Comparison of ENCODE assay signal across 27 mouse cellular contexts in genomic region chr5:84440232-84440631, GRCm38 (mm10). TPM values are rescaled to one million over a fixed set of nuclear protein-coding genes. Genes with fewer than 3 reads are reported as not detected.
DNase-seq lines count a peak whose midpoint lies in the region; ATAC-seq lines count a peak whose summit lies in the region.
"Had no signal": no experiment of that assay in that cellular context is flagged by ENCODE, and none has a peak within 500 bp of the region (broad histone marks: within the 10 kb centered on the region; RNA-seq: fewer than 3 reads in every experiment).

No protein-coding gene starts in this region.

- no peaks in the 10 kb centered on the region for H3K9me3 ChIP-seq in forebrain, embryonic 15.5 days
- H3K9me3 ChIP-seq in forebrain, embryonic 13.5 days (replicated peaks) = no peaks in the 10 kb centered on the region
- no peaks in the 10 kb centered on the region for H3K9me3 ChIP-seq in midbrain, embryonic 10.5 days (replicated peaks)
- H3K9me3 ChIP-seq: hindbrain, embryonic 10.5 days; intestine, embryonic 15.5 days; limb, embryonic 13.5 days; liver, embryonic 12.5 days had no signal

- H3K9ac ChIP-seq in forebrain, embryonic 15.5 days (replicated peaks) = no peak overlapping the region
- no peak overlapping the region for H3K9ac ChIP-seq in forebrain, embryonic 13.5 days
- H3K9ac ChIP-seq: intestine, embryonic 15.5 days; limb, embryonic 13.5 days; liver, embryonic 12.5 days had no signal

- H3K4me1 ChIP-seq in forebrain, embryonic 15.5 days = no peaks in the 10 kb centered on the region
- no peaks in the 10 kb centered on the region for H3K4me1 ChIP-seq in forebrain, embryonic 13.5 days
- no peaks in the 10 kb centered on the region for H3K4me1 ChIP-seq in midbrain, embryonic 10.5 days
- H3K4me1 ChIP-seq: hindbrain, embryonic 10.5 days; intestine, embryonic 15.5 days; limb, embryonic 13.5 days; liver, embryonic 12.5 days had no signal

- H3K27me3 ChIP-seq in forebrain, embryonic 15.5 days = no peaks in the 10 kb centered on the region
- no peaks in the 10 kb centered on the region for H3K27me3 ChIP-seq in forebrain, embryonic 13.5 days
- no peaks in the 10 kb centered on the region for H3K27me3 ChIP-seq in midbrain, embryonic 10.5 days (ENCODE audit: low read depth, poor library complexity, severe bottlenecking)
- H3K27me3 ChIP-seq: intestine, embryonic 15.5 days; limb, embryonic 13.5 days; liver, embryonic 12.5 days had no signal

- no peak overlapping the region for H3K4me2 ChIP-seq in forebrain, embryonic 15.5 days (replicated peaks)
- H3K4me2 ChIP-seq in forebrain, embryonic 13.5 days = no peak overlapping the region
- H3K4me2 ChIP-seq: heart, embryonic 11.5 days; intestine, embryonic 15.5 days; limb, embryonic 13.5 days; liver, embryonic 12.5 days; midbrain, embryonic 11.5 days had no signal

- DNase-seq in layer of hippocampus, adult 18-20 months (ENCODE audit: low spot score in 2 of 2) = peak; percentile 25 to 74
- DNase-seq in layer of hippocampus, adult 9-10 months (ENCODE audit: low spot score) = no peak
- DNase-seq in right cerebral cortex, adult 18-20 months = peak; percentile 25
- DNase-seq in right cerebral cortex, postnatal 25 days = no peak
- DNase-seq in layer of hippocampus, postnatal 36 days = peak; percentile 12 to 30
- DNase-seq in midbrain, embryonic 10.5 days (ENCODE audit: low spot score) = no peak
- DNase-seq: adrenal gland, adult 2 months; B cell, adult 2 months; cerebellum, adult 9-10 months; gastrocnemius, postnatal 10 days; heart, adult 11 months; kidney, adult 8-10 months; kidney, postnatal 10 days; lung, adult 18-20 months; lung, postnatal 10 days; thymus, postnatal 14 days had no signal

- no peaks in the 10 kb centered on the region for H3K36me3 ChIP-seq in forebrain, embryonic 15.5 days
- no peaks in the 10 kb centered on the region for H3K36me3 ChIP-seq in forebrain, embryonic 13.5 days (ENCODE audit: poor library complexity, severe bottlenecking)
- H3K36me3 ChIP-seq in midbrain, embryonic 10.5 days = no peaks in the 10 kb centered on the region
- H3K36me3 ChIP-seq: hindbrain, embryonic 10.5 days; intestine, embryonic 15.5 days; limb, embryonic 13.5 days; liver, embryonic 12.5 days had no signal

- H3K27ac ChIP-seq in forebrain, embryonic 15.5 days (replicated peaks) = no peak overlapping the region
- H3K27ac ChIP-seq in forebrain, embryonic 13.5 days = no peak overlapping the region
- H3K27ac ChIP-seq in midbrain, embryonic 10.5 days (replicated peaks) = no peak overlapping the region
- H3K27ac ChIP-seq: hindbrain, embryonic 10.5 days; intestine, embryonic 15.5 days; limb, embryonic 13.5 days; liver, embryonic 12.5 days had no signal

- WGBS in forebrain, embryonic 15.5 days = 62% methylated on average over 2 of the region's 2 CpGs
- 79% methylated on average over 2 of the region's 2 CpGs for WGBS in forebrain, embryonic 13.5 days
- WGBS in midbrain, embryonic 10.5 days = 94% methylated on average over 2 of the region's 2 CpGs

- peak; percentile 13; the same call in 1 of the 2 replicates for ATAC-seq in forebrain, embryonic 15.5 days (replicated peaks)
- no peak for ATAC-seq in forebrain, embryonic 13.5 days
- ATAC-seq: hindbrain, embryonic 16.5 days; intestine, embryonic 15.5 days; liver, embryonic 12.5 days had no signal

- H3K4me3 ChIP-seq in forebrain, embryonic 15.5 days = no peak overlapping the region
- no peak overlapping the region for H3K4me3 ChIP-seq in forebrain, embryonic 13.5 days
- no peak overlapping the region for H3K4me3 ChIP-seq in midbrain, embryonic 10.5 days
- H3K4me3 ChIP-seq: hindbrain, embryonic 10.5 days; intestine, embryonic 15.5 days; limb, embryonic 13.5 days; liver, embryonic 12.5 days had no signal

RNA-seq across cellular contexts. Expression of gene Epha5, which starts 23.1 kb away (rescaled TPM):
- polyA plus RNA-seq in forebrain, embryonic 15.5 days (2015; fragmentation: Nextera tagmentation; extraction: Ambion mirVana) = 161 and 172 TPM in 2 replicates
- polyA plus RNA-seq in forebrain, embryonic 13.5 days (2015; fragmentation: Nextera tagmentation; extraction: Ambion mirVana) = 117 and 136 TPM in 2 replicates
- 100 to 1,000 TPM; 105 to 114 TPM for total RNA-seq in layer of hippocampus, adult 18-20 months (2021)
- 100 to 1,000 TPM; 130 to 141 TPM for total RNA-seq in layer of hippocampus, postnatal 36 days (2021)
- polyA plus RNA-seq in midbrain, embryonic 10.5 days (2016; fragmentation: Nextera tagmentation; extraction: Ambion mirVana) = 16.1 and 25.5 TPM in 2 replicates
- total RNA-seq: MEL had no signal
- polyA plus RNA-seq: liver, embryonic 12.5 days; spleen, adult 2 months had no signal

Comparison
In these comparisons a context has a peak if more than half of its experiments do, and no peak if none do; other contexts are left out.
1. DNase-seq: peak in layer of hippocampus, adult 18-20 months (2 of 2), right cerebral cortex, adult 18-20 months (single experiment) and layer of hippocampus, postnatal 36 days (2 of 2); none in layer of hippocampus, adult 9-10 months (single experiment), right cerebral cortex, postnatal 25 days (single experiment) and midbrain, embryonic 10.5 days (single experiment).